Mouse (Mus musculus) liver, postnatal 0 days (tissue): Measurements from ENCODE around the gene Tomm22.

Experiments used
- CTCF ChIP-seq: sonication (generic); IDR thresholded peaks from 2 replicates; pipeline ENCODE4 v1.5.1; 2016; ENCODE audit warnings: antibody characterized with exemption, low read depth
- EP300 ChIP-seq: IDR thresholded peaks from 2 replicates; pipeline ENCODE4 v1.6.1; 2016; ENCODE audit warnings: antibody characterized with exemption, low read depth, mild to moderate bottlenecking

DNA sequence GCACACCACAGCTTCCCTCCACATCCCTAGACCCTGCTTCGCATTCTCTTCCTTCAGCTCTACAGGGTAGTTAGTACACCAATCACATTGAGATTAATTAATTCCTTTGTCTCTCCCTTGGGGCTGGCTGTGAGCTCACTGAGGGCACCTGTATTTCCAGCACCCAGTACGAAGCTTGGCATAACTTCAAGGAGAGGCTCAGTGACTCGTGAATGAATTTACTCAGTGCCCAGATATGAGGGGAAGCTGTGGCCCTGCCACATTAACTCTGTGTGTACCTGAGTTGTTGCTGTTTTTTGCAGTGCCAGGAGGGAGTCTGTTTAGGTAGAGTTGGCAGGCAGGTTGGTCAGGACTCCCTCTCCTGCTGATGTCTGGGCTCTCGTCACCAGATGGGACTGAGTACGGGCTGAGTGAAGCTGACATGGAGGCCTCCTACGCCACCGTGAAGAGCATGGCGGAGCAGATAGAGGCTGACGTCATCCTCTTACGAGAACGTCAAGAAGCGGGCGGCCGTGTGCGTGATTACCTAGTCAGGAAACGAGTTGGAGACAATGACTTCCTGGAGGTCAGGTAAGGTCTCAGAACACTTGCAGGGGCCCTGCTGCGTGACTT, 36.0 kb downstream of the Tomm22 start:
- TF ChIP-seq CTCF (no peak), EP300 (no peak)
